Mouse (Mus musculus) megakaryocyte-erythroid progenitor cell, adult 5 weeks (primary cell): ENCODE results near the gene Lrch3. TPM values are rescaled to one million over a fixed set of nuclear protein-coding genes. Genes with fewer than 3 reads are reported as not detected.

Experiments used
- polyA plus RNA-seq: library from polyadenylated mRNA; stranded (reverse); fragments of >175 nt; gene quantifications from 2 replicates; pipeline ENCODE4 v1.2.3, GENCODE M21; 2012

The Lrch3 gene
- polyA plus RNA-seq, result 4.3 and 5.1 TPM in 2 replicates

DNA sequence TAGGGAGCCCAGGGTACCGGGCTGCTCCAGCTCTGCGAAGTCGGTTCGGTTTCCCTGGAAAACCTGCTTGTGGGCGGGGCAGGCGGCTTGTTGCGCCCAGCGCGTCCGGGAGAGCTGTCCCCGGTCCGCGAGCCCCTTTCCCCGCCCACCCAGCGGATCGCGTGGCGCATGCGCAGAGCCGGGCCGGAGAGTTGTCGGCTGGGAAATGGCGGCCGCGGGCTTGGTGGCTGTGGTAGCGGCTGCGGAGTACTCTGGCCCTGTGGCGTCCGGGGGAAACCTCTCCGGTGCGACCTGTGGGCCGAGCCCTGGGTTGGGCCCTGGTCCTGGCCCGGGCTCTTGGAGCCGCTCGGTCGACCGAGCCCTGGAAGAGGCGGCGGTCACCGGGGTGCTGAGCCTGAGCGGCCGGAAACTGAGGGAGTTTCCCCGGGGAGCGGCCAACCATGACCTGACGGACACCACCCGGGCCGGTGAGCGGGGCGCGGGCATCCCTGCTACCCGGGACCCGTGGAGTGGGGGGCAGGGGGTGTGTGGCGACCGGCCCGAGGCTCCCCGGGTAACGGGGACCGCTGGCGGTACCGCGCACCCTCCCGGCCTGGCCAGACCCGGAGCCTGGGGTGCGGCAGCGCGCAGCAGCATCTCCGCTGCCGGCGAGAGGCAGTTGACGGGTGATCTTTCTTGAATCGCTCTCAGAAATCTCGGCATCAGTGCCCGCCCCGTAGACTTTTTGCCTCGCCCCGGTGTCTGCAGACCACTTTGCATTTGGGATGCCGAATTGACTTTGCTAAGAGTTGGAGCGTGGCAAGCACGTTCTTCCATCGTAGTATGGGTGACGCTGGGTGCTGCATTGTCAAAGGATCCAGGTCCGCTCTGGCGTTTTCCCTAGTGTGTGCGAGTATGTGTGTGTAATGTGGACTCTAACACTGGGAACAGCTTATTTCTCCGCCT lies at the start of gene Lrch3:
Gene Lrch3, plus strand, starts transcription at position 164 of the 945 bp plus-strand sequence.

DNA sequence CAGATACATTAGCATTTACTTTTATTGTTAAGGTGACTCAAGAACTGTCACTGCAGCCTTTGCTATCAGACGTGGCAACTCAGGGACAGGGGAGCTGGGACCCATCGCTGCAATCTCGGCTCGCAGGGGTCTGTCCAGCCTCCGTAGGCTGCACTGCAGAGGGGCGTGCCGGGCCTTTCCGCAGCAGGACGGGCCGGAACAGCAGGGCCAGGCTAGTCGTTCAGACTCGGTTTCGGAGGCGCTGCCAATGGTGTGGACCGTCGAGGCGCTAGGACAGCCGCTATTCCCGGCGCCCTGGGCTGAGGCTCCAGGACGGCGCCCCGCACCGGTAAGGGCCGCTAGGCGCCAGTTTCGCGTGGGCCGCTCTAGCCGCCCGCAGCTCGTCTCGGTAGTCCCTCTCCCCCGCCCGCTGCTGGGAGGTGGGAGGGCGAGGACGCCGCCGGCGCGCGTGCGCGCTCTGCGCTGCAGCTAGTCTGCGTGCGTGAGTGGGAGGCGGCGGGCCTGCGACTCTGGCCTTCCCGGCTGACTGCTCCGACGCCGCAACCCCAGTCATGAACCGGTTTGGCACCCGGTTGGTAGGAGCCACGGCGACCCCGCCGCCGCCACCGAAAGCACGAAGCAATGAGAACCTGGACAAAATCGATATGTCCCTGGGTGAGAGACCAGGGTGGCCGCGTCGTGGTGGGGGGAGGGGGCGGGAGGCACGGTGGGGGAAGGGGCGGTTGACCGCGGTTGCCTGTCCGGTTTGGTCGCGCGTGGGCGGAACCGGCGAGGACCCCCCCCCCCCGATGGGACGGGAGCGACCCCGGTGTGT lies 36.4 kb upstream of the Lrch3 start, which contains the start of the genes Fyttd1 and Rubcn:
Gene Fyttd1, plus strand, starts transcription at position 158 of the 814 bp plus-strand sequence.
Gene Rubcn, minus strand, starts transcription at position 424 of the 814 bp plus-strand sequence.

DNA sequence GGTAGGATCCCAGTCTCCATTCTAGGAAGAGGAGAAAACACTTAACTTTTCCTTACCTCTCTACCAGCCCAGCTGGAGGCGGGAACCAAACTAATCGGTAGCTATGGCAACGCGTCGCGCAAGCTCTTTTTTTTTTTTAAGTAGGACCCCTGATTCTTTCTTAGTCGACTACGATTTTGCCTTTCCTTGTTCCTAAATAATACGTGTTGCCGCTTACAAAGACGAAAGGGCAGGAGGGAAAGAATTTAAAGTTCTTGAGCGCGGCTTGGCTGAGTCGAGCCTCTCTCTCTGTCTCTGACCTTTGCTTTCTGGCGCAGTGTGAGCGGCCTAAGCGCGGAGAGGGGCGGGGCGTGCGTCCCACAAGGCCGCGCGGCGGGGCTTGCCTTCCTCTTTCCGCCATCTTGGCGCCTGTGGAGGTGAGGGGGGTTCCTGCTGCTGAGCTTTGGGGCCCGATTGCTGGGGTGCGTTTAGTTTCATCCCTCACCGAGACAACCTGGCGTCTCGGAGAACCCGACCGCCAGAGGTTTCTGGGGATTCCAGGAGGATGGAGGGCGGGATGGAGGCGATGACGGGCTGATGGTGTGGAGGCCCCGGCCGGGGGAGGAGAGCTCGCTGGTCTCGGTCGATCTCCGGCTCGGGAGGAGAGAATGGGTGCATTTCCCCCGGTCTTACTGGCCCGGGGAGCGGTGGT lies 142.3 kb downstream of the Lrch3 start, which contains the start of the genes Iqcg and Rpl35a:
Gene Iqcg, minus strand, starts transcription at position 124 of the 691 bp plus-strand sequence.
Gene Rpl35a, plus strand, starts transcription at position 359 of the 691 bp plus-strand sequence.

DNA sequence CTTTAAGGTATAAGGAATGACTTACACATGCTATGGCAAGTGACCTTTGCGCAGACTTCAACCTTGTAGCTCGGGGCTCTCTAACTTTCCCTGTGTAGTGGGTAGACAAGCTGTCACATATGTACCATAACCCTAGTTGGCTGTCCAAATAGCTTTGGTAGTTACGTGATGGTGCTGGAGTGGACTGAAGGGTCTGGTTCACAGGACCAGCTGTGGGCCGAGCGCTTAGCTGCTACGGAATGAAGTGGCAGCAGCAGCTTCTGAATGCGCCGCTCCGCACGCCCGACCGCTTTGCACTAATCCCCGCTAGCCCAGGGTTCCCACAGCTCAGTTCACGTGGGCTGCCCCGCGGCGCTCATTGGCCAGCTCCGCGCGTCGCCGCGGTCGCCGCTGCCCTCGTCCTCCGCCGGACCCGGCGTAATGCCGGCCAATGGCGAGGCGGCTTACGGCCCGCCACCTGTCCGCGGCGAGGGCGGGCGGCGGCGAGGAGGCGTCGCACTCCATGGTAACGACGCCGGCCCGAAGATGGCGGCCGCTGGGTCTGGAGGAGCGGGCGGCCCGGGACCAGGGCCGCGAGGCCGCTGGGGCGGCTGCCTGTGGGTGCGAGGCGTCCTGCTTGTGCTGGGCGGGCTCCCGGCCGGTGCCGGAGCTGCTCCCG lies 148.3 kb downstream of the Lrch3 start, which contains the start of gene Lmln:
Gene Lmln, plus strand, starts transcription at position 498 of the 658 bp plus-strand sequence.

Other genes with a start within 250 kb of the Lrch3 start
- not detected in 2 replicates for gene Muc4, start 178.2 kb upstream of the Lrch3 start, polyA plus RNA-seq
- not detected in 2 replicates for gene Muc20, start 116.7 kb upstream of the Lrch3 start, polyA plus RNA-seq
- gene Smbd1, start 103.6 kb upstream of the Lrch3 start, polyA plus RNA-seq, result not detected in 2 replicates
- gene Fyttd1, start 36.6 kb upstream of the Lrch3 start, polyA plus RNA-seq, result 155 and 193 TPM in 2 replicates
- 7.7 TPM in 2 replicates for gene Rubcn, start 36.3 kb upstream of the Lrch3 start, polyA plus RNA-seq
- 0.66 and 2.2 TPM in 2 replicates for gene Iqcg, start 142.1 kb downstream of the Lrch3 start, polyA plus RNA-seq
- 177 and 180 TPM in 2 replicates for gene Rpl35a, start 142.4 kb downstream of the Lrch3 start, polyA plus RNA-seq
- 0.30 and 0.45 TPM in 2 replicates for gene Lmln, start 148.4 kb downstream of the Lrch3 start, polyA plus RNA-seq